Mouse (Mus musculus): Measurements from ENCODE around the gene Inhbe. TPM values are rescaled to one million over a fixed set of nuclear protein-coding genes. Genes with fewer than 3 reads are reported as not detected.
A peak's percentile ranks its signal among the peaks of the same experiment; 100 is the strongest.
"Not testable (repeated sequence)": the region's sequence is repeated elsewhere in the genome, so short reads cannot be mapped to it uniquely, and the experiment has no call there.

The Inhbe gene
- total RNA-seq, 4 experiments from 2014 or later: not detected

GRCm38 (mm10) chr10:127322669-127323068 lies 31.5 kb downstream of the Inhbe start:
- no peak for DNase-seq (ENCODE audit: low spot score)

- no peak for DNase-seq (ENCODE audit: low spot score)
Observed at GRCm38 (mm10) chr10:127322178-127322577, 32.0 kb downstream of the Inhbe start.

DNA sequence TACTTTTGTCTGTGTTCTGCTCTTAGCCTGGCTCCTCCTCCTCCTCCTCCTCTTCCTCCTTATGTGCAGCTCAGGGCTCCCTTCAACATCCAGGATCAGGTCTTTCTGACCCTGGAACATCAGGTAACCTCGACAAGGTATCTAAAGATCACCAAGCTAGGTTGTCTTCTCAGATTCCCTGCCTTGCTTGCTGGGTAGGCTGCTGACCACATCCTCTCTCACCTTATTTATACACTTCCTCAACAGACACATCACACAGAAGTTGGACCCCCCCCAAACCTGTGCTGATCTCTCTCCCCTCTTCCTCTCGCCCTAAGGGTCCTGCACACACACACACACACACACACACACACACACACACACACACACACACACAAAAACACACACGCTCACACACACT lies 32.6 kb downstream of the Inhbe start, which contains the start of gene Arhgap9:
TSS of gene Arhgap9 (plus strand) at position 344 of the 400 bp plus-strand sequence.
- no peak for DNase-seq (ENCODE audit: low spot score)

DNA sequence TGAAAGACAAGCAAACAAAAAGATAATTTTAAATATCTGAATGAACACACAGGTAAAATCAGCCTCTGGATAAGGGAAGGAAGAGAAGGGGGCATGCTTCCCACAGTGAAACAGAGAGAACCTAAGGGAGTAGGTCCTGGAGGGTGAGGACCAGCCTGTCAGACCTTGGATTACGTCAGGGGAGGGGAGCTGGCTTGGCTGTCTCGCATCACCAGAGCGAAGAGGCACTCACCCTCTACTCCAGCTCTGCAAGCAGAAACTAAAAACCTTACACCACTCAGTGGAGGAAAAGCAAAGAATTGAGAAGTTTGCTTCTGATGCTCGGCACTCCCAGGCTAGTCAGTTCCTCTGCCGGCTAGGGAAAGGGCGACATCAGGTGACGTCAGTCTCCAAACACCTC lies 34.2 kb downstream of the Inhbe start:
- DNase-seq (ENCODE audit: low spot score): no peak

- no peak for DNase-seq (ENCODE audit: low spot score)
Observed at GRCm38 (mm10) chr10:127318009-127318408, 36.2 kb downstream of the Inhbe start.

DNA sequence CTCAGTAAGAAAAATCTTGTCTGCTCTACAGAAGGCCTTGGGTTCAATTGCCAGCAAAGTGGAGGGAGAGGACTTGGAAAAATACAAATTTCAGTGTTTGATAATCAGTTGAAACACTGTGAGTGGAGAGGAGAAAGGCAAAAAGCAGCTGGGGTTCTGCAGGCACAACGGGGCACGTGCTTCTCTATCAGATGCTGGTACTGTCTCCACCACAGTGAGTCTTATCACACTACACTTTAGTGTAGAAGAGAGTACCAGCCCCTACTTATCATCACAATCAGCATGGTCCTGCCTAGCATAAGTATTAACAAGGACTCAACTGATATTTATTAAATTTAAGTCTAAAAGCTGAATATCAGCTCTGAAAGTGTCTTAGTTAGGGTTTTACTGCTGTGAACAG lies 36.9 kb downstream of the Inhbe start:
- DNase-seq (ENCODE audit: low spot score): no peak

GRCm38 (mm10) chr10:127314950-127315349 lies 39.3 kb downstream of the Inhbe start:
- not testable (repeated sequence) for DNase-seq (ENCODE audit: low spot score)

GRCm38 (mm10) chr10:127313516-127313915 lies 40.7 kb downstream of the Inhbe start:
- not testable (repeated sequence) for DNase-seq (ENCODE audit: low spot score)

GRCm38 (mm10) chr10:127312858-127313257 lies 41.4 kb downstream of the Inhbe start:
- no peak for DNase-seq (ENCODE audit: low spot score)

- DNase-seq (ENCODE audit: low spot score): peak; percentile 89
Observed at GRCm38 (mm10) chr10:127312356-127312676, 41.9 kb downstream of the Inhbe start.

DNA sequence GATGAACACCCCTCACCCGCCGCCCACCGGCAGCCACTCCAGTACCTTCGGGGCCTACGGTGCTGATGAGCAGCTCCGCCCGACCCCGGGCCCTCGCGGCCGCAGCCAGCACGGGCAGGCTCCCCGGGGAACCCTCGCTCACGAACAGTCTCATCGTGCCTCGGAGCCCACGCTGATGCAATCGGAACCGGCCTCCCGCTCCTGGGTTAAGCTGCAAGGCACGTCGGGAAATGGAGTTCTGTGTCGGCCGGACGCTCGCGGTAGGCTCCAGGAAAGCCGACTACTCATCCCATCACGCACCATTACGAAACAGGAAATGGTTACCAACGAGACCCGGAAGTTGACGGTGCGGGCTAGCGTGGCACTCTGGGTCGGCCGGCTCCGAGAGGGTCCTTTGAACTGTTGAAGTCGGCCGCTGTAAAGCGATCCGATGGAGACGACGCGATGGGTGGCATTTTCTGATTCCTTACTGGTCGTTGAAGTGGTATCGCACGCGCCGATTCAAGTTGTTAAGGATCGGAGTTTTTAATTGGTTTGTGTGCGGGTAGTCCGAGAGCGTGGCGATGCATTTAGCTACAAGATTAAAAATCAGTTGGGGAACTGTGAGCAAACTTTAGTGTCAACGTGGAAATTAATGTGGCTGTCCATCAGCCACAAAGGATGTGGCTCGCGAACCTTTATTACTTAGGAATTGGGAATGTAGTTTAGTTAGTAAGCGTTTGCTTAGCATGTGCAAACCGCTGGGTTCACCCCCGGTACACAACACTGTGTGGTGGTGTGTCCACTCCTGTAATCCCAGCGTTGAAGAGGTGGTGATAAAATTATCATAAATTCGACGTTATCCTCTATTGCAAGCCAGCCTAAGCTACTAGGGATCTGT lies 42.5 kb downstream of the Inhbe start, which contains the start of gene Mars:
TSS of gene Mars (minus strand) at position 311 of the 880 bp plus-strand sequence.
- peak; percentile 99 for DNase-seq (ENCODE audit: low spot score)

- DNase-seq (ENCODE audit: low spot score): no peak
Observed at GRCm38 (mm10) chr10:127310523-127311475, 43.4 kb downstream of the Inhbe start.

GRCm38 (mm10) chr10:127309167-127309566 lies 45.0 kb downstream of the Inhbe start:
- not testable (repeated sequence) for DNase-seq (ENCODE audit: low spot score)

DNA sequence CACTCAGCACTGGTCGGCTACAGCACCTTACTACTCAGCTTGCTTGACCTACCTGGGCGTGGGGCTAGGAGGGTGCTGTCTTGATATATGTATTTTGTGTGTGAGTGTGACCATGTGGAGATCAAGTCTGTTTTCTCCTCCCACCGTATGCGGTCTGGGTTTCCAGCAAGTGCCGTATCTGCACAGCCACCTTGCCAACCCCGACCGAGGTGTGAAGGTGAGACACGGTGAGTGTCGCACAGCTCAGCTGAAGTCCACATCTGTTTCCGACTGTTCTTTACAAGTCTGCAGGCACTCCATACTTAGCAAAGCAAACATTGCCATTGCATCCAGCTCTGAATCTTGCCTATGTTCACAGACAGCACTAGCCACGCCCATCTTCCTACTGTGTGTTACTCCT lies 51.1 kb downstream of the Inhbe start:
- no peak for DNase-seq (ENCODE audit: low spot score)

- no peak for DNase-seq (ENCODE audit: low spot score)
Observed at GRCm38 (mm10) chr10:127300361-127300760, 53.9 kb downstream of the Inhbe start.

Other genes with a start within 250 kb of the Inhbe start
- 10 to 100 TPM; 22.2 to 31.6 (median 24.1) TPM for gene Os9, start 233.3 kb downstream of the Inhbe start, total RNA-seq (2022)
- 1 to 10 TPM; 1.2 to 3.2 (median 1.5) TPM for gene B4galnt1, start 189.2 kb downstream of the Inhbe start, total RNA-seq (2022)
- gene Slc26a10, start 173.8 kb downstream of the Inhbe start, total RNA-seq (2022): 10 to 100 TPM; 13.0 to 24.6 (median 15.5) TPM
- gene Arhgef25, start 164.3 kb downstream of the Inhbe start, total RNA-seq (2022): 10 to 100 TPM in 3 of 4 experiments, 1 to 10 TPM in 1; 8.1 to 13.4 (median 10.8) TPM
- 10 to 100 TPM; 18.1 to 29.6 (median 24.2) TPM for gene Dtx3, start 158.7 kb downstream of the Inhbe start, total RNA-seq (2022)
- 10 to 100 TPM; 32.4 to 38.3 (median 35.3) TPM for gene Pip4k2c, start 142.8 kb downstream of the Inhbe start, total RNA-seq (2022)
- gene Kif5a, start 91.1 kb downstream of the Inhbe start, total RNA-seq (2022): 1 to 10 TPM in 2 of 4 experiments, under 1 TPM in 2; 0.54 to 1.6 (median 1.2) TPM
- 100 to 1,000 TPM; 143 to 151 (median 146) TPM for gene Dctn2, start 88.0 kb downstream of the Inhbe start, total RNA-seq (2022)
- 10 to 100 TPM; 17.6 to 25.5 (median 19.5) TPM for gene Mbd6, start 65.4 kb downstream of the Inhbe start, total RNA-seq (2022)
- gene Mars, start 42.6 kb downstream of the Inhbe start, total RNA-seq (2022): 10 to 100 TPM; 42.1 to 48.8 (median 45.4) TPM
- 1 to 10 TPM; 1.5 to 3.2 (median 3.0) TPM for gene Arhgap9, start 32.4 kb downstream of the Inhbe start, total RNA-seq (2022)
- 1 to 10 TPM; 1.1 to 1.7 (median 1.3) TPM for gene Gli1, start 12.4 kb downstream of the Inhbe start, total RNA-seq (2022)
- gene Inhbc, start 16.0 kb upstream of the Inhbe start, total RNA-seq (2022): not detected
- 100 to 1,000 TPM; 150 to 177 (median 168) TPM for gene R3hdm2, start 25.9 kb upstream of the Inhbe start, total RNA-seq (2022)
- gene Stac3, start 147.3 kb upstream of the Inhbe start, total RNA-seq (2022): 1 to 10 TPM in 1 of 4 experiments, under 1 TPM in 2, not detected in 1; 0.66 to 1.5 (median 0.76) TPM
- gene Ndufa4l2, start 160.6 kb upstream of the Inhbe start, total RNA-seq (2022): 10 to 100 TPM; 17.2 to 26.5 (median 21.6) TPM
- 10 to 100 TPM; 41.6 to 48.4 (median 44.5) TPM for gene Shmt2, start 168.0 kb upstream of the Inhbe start, total RNA-seq (2022)
- under 1 TPM; 0.22 to 0.66 (median 0.50) TPM for gene Nxph4, start 180.1 kb upstream of the Inhbe start, total RNA-seq (2022)